Mouse (Mus musculus) kidney, adult 8-10 months (tissue): ENCODE results near the gene Gm37240.
A peak's percentile ranks its signal among the peaks of the same experiment; 100 is the strongest.

Experiments used
- DNase-seq, 2 experiments: peaks; one replicate each; pipeline ENCODE4 v3.0.0; 2022

Gm37240 gene

GRCm38 (mm10) chr3:85385371-85385770, 501.9 kb downstream of the Gm37240 start:
- no peak for DNase-seq

GRCm38 (mm10) chr3:85383330-85383729, 504.0 kb downstream of the Gm37240 start:
- DNase-seq: no peak

- no peak for DNase-seq
Measured at GRCm38 (mm10) chr3:85378703-85379395, 508.5 kb downstream of the Gm37240 start.

- peak; percentile 9 to 15 for DNase-seq
Measured at GRCm38 (mm10) chr3:85377946-85378702, 509.2 kb downstream of the Gm37240 start.

- no peak for DNase-seq
Measured at GRCm38 (mm10) chr3:85377505-85377904, 509.8 kb downstream of the Gm37240 start.

GRCm38 (mm10) chr3:85376541-85376940, 510.8 kb downstream of the Gm37240 start:
- DNase-seq: no peak

- DNase-seq: no peak
Measured at GRCm38 (mm10) chr3:85373039-85373438, 514.3 kb downstream of the Gm37240 start.

- DNase-seq: no peak
Measured at GRCm38 (mm10) chr3:85369847-85370246, 517.5 kb downstream of the Gm37240 start.

GRCm38 (mm10) chr3:85369157-85369556, 518.2 kb downstream of the Gm37240 start:
- DNase-seq: no peak

GRCm38 (mm10) chr3:85368354-85369120, 518.8 kb downstream of the Gm37240 start:
- no peak for DNase-seq

GRCm38 (mm10) chr3:85364591-85365343, 522.6 kb downstream of the Gm37240 start:
- DNase-seq: no peak

GRCm38 (mm10) chr3:85362883-85363282, 524.4 kb downstream of the Gm37240 start:
- DNase-seq: no peak

- DNase-seq: no peak
Measured at GRCm38 (mm10) chr3:85356373-85356772, 530.9 kb downstream of the Gm37240 start.

- no peak for DNase-seq
Measured at GRCm38 (mm10) chr3:85348021-85348420, 539.3 kb downstream of the Gm37240 start.

- DNase-seq: no peak
Measured at GRCm38 (mm10) chr3:85341103-85341860, 546.0 kb downstream of the Gm37240 start.

GRCm38 (mm10) chr3:85340491-85340890, 546.8 kb downstream of the Gm37240 start:
- no peak for DNase-seq

- DNase-seq: no peak
Measured at GRCm38 (mm10) chr3:85339926-85340325, 547.4 kb downstream of the Gm37240 start.

GRCm38 (mm10) chr3:85339269-85339820, 548.0 kb downstream of the Gm37240 start:
- DNase-seq: no peak

GRCm38 (mm10) chr3:85338755-85339095, 548.6 kb downstream of the Gm37240 start:
- DNase-seq: no peak

- DNase-seq: peak; percentile 8 to 20
Measured at GRCm38 (mm10) chr3:85337881-85338754, 549.2 kb downstream of the Gm37240 start.

- DNase-seq: no peak
Measured at GRCm38 (mm10) chr3:85335517-85335916, 551.8 kb downstream of the Gm37240 start.
